Mouse (Mus musculus) megakaryocyte-erythroid progenitor cell, adult 5 weeks (primary cell): ENCODE data around the gene Zfp174. TPM values are rescaled to one million over a fixed set of nuclear protein-coding genes. Genes with fewer than 3 reads are reported as not detected.

ENCODE experiments used
- polyA plus RNA-seq: library from polyadenylated mRNA; stranded (reverse); fragments of >175 nt; gene quantifications from 2 replicates; pipeline ENCODE4 v1.2.3, GENCODE M21; 2012

The Zfp174 gene
- 0.03 and 0.05 TPM in 2 replicates for polyA plus RNA-seq

GRCm38 (mm10) chr16:3846711-3847518, at the start of gene Zfp174:
Gene Zfp174 (plus strand): TSS chr16:3847268.

GRCm38 (mm10) chr16:3830588-3831109, 16.4 kb upstream of the Zfp174 start, which contains the start of gene Olfr15:
Gene Olfr15 (plus strand): TSS chr16:3830878.

GRCm38 (mm10) chr16:3872216-3873047, 25.4 kb downstream of the Zfp174 start, which contains the start of gene Naa60:
Gene Naa60 (plus strand): TSS chr16:3872375.

GRCm38 (mm10) chr16:3884201-3885064, 37.4 kb downstream of the Zfp174 start, which contains the start of the genes Zfp597 and Gm20695:
Gene Zfp597 (minus strand): TSS chr16:3884561.
Gene Gm20695 (plus strand): TSS chr16:3884648.

Other genes starting within 250 kb of the Zfp174 start
- 5.5 and 10.6 TPM in 2 replicates for gene Mefv, start 129.2 kb upstream of the Zfp174 start, polyA plus RNA-seq
- 31.3 and 33.2 TPM in 2 replicates for gene Zfp263, start 103.2 kb upstream of the Zfp174 start, polyA plus RNA-seq
- not detected in 2 replicates for gene Olfr15, start 16.4 kb upstream of the Zfp174 start, polyA plus RNA-seq
- 49.6 and 53.6 TPM in 2 replicates for gene Naa60, start 25.1 kb downstream of the Zfp174 start, polyA plus RNA-seq
- 2.4 and 3.3 TPM in 2 replicates for gene Zfp597, start 37.3 kb downstream of the Zfp174 start, polyA plus RNA-seq
- gene Gm20695, start 37.4 kb downstream of the Zfp174 start, polyA plus RNA-seq, result not detected in 2 replicates
- gene 1700037C18Rik, start 61.4 kb downstream of the Zfp174 start, polyA plus RNA-seq, result 8.3 and 11.4 TPM in 2 replicates
- gene Cluap1, start 61.5 kb downstream of the Zfp174 start, polyA plus RNA-seq, result 31.5 and 33.8 TPM in 2 replicates
- gene Nlrc3, start 129.4 kb downstream of the Zfp174 start, polyA plus RNA-seq, result 0.41 and 0.68 TPM in 2 replicates
- gene Slx4, start 156.5 kb downstream of the Zfp174 start, polyA plus RNA-seq, result 18.3 and 19.0 TPM in 2 replicates
- not detected in 2 replicates for gene Dnase1, start 189.7 kb downstream of the Zfp174 start, polyA plus RNA-seq
- gene Trap1, start 230.6 kb downstream of the Zfp174 start, polyA plus RNA-seq, result 339 and 376 TPM in 2 replicates